Mouse (Mus musculus) MEL (cell line): ENCODE results near the gene Eef1akmt3.

ENCODE experiments used
- CHD1 ChIP-seq: IDR thresholded peaks from 2 replicates; pipeline ENCODE4 v1.6.1; 2012; ENCODE audit warnings: low read depth, mild to moderate bottlenecking, inconsistent platforms, low read length, improper control_type of control experiment
- E2F4 ChIP-seq: IDR thresholded peaks from 2 replicates; pipeline ENCODE4 v1.6.1; 2011; ENCODE audit warnings: low read depth, low read length, improper control_type of control experiment, borderline replicate concordance
- ELF1 ChIP-seq: IDR thresholded peaks from 2 replicates; pipeline ENCODE4 v1.6.1; 2014; ENCODE audit warnings: low read depth, mild to moderate bottlenecking, inconsistent platforms, low read length, improper control_type of control experiment, moderate library complexity
- EP300 ChIP-seq, 2 experiments: IDR thresholded peaks; 2 replicates each; pipeline ENCODE4 v1.6.1; 2011; ENCODE audit warnings: improper control_type of control experiment in 2 of 2, low read length in 2 of 2, low read depth in 1 of 2, mild to moderate bottlenecking in 1 of 2
- GABPA ChIP-seq: IDR thresholded peaks from 2 replicates; pipeline ENCODE4 v1.6.1; 2012; ENCODE audit warnings: low read depth, mild to moderate bottlenecking, inconsistent platforms, low read length, improper control_type of control experiment, moderate library complexity
- JUND ChIP-seq: IDR thresholded peaks from 2 replicates; pipeline ENCODE4 v1.6.1; 2011; ENCODE audit warnings: low read depth, mild to moderate bottlenecking, improper control_type of control experiment, low read length
- MAZ ChIP-seq: IDR thresholded peaks from 2 replicates; pipeline ENCODE4 v1.6.1; 2012; ENCODE audit warnings: low read depth, mild to moderate bottlenecking, inconsistent platforms, low read length, improper control_type of control experiment
- USF2 ChIP-seq, 2 experiments: IDR thresholded peaks; 2 replicates each; pipeline ENCODE4 v1.6.1; 2011 to 2012; ENCODE audit warnings: improper control_type of control experiment in 2 of 2, low read length in 2 of 2, borderline replicate concordance in 1 of 2, inconsistent platforms in 1 of 2, low read depth in 1 of 2, mild to moderate bottlenecking in 1 of 2; ENCODE audit not compliant: insufficient read depth in 1 of 2
- ZMIZ1 ChIP-seq: IDR thresholded peaks from 2 replicates; pipeline ENCODE4 v1.6.1; 2012; ENCODE audit warnings: low read depth, mild to moderate bottlenecking, inconsistent platforms, low read length, improper control_type of control experiment, moderate library complexity

- no peak for TF ChIP-seq ZMIZ1
- no peak for TF ChIP-seq JUND
- TF ChIP-seq E2F4, result no peak
- no peak for TF ChIP-seq USF2 (IDR thresholded peaks at IDR 0.05; ENCODE audit: borderline replicate concordance in 1 of 2, insufficient read depth in 1 of 2, low read depth in 1 of 2, low read length in 2 of 2)
- TF ChIP-seq EP300 (IDR thresholded peaks at IDR 0.05; ENCODE audit: low read depth in 1 of 2, low read length in 2 of 2), result no peak
- no peak for TF ChIP-seq CHD1
- TF ChIP-seq ELF1, result no peak
- TF ChIP-seq MAZ, result no peak
- no peak for TF ChIP-seq GABPA
Measured at GRCm38 (mm10) chr10:127055406-127055805, 14.1 kb upstream of the Eef1akmt3 start.
